31 mouse cellular contexts compared by ENCODE assay signal in genomic region chr10:81309571-81309970, GRCm38 (mm10). TPM values are rescaled to one million over a fixed set of nuclear protein-coding genes. Genes with fewer than 3 reads are reported as not detected.
A peak's percentile ranks its signal among the peaks of the same experiment; 100 is the strongest.
DNase-seq lines count a peak whose midpoint lies in the region; ATAC-seq and TF ChIP-seq lines count a peak whose summit lies in the region.
"Had no signal": no experiment of that assay in that cellular context is flagged by ENCODE, and none has a peak within 500 bp of the region (broad histone marks: within the 10 kb centered on the region; RNA-seq: fewer than 3 reads in every experiment).

No protein-coding gene starts in this region.

- TF ChIP-seq RAD21 in CH12.LX (IDR thresholded peaks at IDR 0.05; ENCODE audit: low read depth, low read length) = no peak

- TF ChIP-seq CTCF in CH12.LX (conservative IDR thresholded peaks at IDR 0.05 in 1 of 2, IDR thresholded peaks at IDR 0.05 in 1 of 2; ENCODE audit: low read depth in 2 of 2, low read length in 2 of 2) = no peak

- H3K4me1 ChIP-seq in CH12.LX (ENCODE audit: control insufficient read depth in 1 of 2, insufficient read depth in 2 of 2) = peaks cover 0 to 45% of the 10 kb centered on the region in 2 experiments; a peak in 2 of 4 replicates
- H3K4me1 ChIP-seq in forebrain, embryonic 11.5 days (replicated peaks; ENCODE audit: control insufficient read depth, insufficient read depth, low read length) = no peaks in the 10 kb centered on the region; the same call in 1 of the 2 replicates
- H3K4me1 ChIP-seq: embryonic facial prominence, embryonic 13.5 days; forebrain, embryonic 13.5 days; intestine, embryonic 15.5 days had no signal

- no peaks in the 10 kb centered on the region for H3K9me3 ChIP-seq in CH12.LX (replicated peaks; ENCODE audit: low read length)
- no peaks in the 10 kb centered on the region for H3K9me3 ChIP-seq in forebrain, embryonic 11.5 days (ENCODE audit: control insufficient read depth, low read length)
- H3K9me3 ChIP-seq: embryonic facial prominence, embryonic 10.5 days; embryonic facial prominence, embryonic 13.5 days; forebrain, embryonic 13.5 days; heart, embryonic 10.5 days; heart, embryonic 13.5 days; intestine, embryonic 15.5 days had no signal

- dilution Hi-C loops in CH12.LX (cut with MboI; ENCODE audit: extremely low pct_ligation_motif_present, extremely low pct_unique_long_range_greater_than_20kb, low sequenced_read_pairs) = no loop called here

- no peak for TF ChIP-seq POLR2A in CH12.LX (IDR thresholded peaks at IDR 0.05; ENCODE audit: low read depth, low read length)

- TF ChIP-seq EP300 in CH12.LX (IDR thresholded peaks at IDR 0.05; ENCODE audit: low read length) = no peak

- peak; percentile 92 for ATAC-seq in inflammation-experienced regulatory T-cells, adult 6 months
- no peak for ATAC-seq in forebrain, embryonic 11.5 days (replicated peaks; ENCODE audit: low FRiP score)
- ATAC-seq: forebrain, embryonic 13.5 days; forebrain, embryonic 16.5 days; hindbrain, postnatal 0 days; intestine, embryonic 15.5 days had no signal

- peaks cover 87 to 96% of the 10 kb centered on the region in 2 experiments for H3K36me3 ChIP-seq in CH12.LX (replicated peaks in 1 of 2; ENCODE audit: control insufficient read depth in 1 of 2, insufficient read depth in 1 of 2, low read length in 1 of 2)
- H3K36me3 ChIP-seq in forebrain, embryonic 11.5 days (ENCODE audit: control insufficient read depth, insufficient read depth, low read length) = peaks cover 23% of the 10 kb centered on the region

- 94% methylated on average over 5 of the region's 5 CpGs for WGBS in forebrain, embryonic 11.5 days

- in situ Hi-C loops in CH12.LX (cut with MboI; ENCODE audit: low pct_ligation_motif_present, low pct_unique_long_range_greater_than_20kb, low sequenced_read_pairs) = no loop called here

- no peak overlapping the region for H3K9ac ChIP-seq in CH12.LX (ENCODE audit: insufficient read depth, low read depth)
- no peak overlapping the region for H3K9ac ChIP-seq in forebrain, embryonic 11.5 days (ENCODE audit: low read length)
- H3K9ac ChIP-seq: embryonic facial prominence, embryonic 13.5 days; forebrain, embryonic 13.5 days; heart, embryonic 13.5 days; hindbrain, embryonic 14.5 days; intestine, embryonic 15.5 days had no signal

- no peaks in the 10 kb centered on the region for H3K79me2 ChIP-seq in CH12.LX (replicated peaks; ENCODE audit: control insufficient read depth, extremely low read depth, insufficient read depth, poor library complexity, severe bottlenecking)

- H3K4me2 ChIP-seq in CH12.LX (ENCODE audit: insufficient read depth, low read depth, poor library complexity, severe bottlenecking) = no peak overlapping the region
- no peak overlapping the region for H3K4me2 ChIP-seq in forebrain, embryonic 11.5 days (ENCODE audit: low read depth, low read length, severe bottlenecking)
- H3K4me2 ChIP-seq: embryonic facial prominence, embryonic 13.5 days; forebrain, embryonic 13.5 days; heart, embryonic 13.5 days; hindbrain, embryonic 14.5 days; intestine, embryonic 15.5 days had no signal

- H3K27ac ChIP-seq in CH12.LX (ENCODE audit: insufficient read depth, low read depth) = no peak overlapping the region
- H3K27ac ChIP-seq in forebrain, embryonic 11.5 days (ENCODE audit: low read depth, low read length) = no peak overlapping the region
- H3K27ac ChIP-seq: embryonic facial prominence, embryonic 10.5 days; embryonic facial prominence, embryonic 13.5 days; forebrain, embryonic 13.5 days; heart, adult 2 months; heart, embryonic 10.5 days; heart, embryonic 13.5 days; hindbrain, embryonic 14.5 days; hindbrain, postnatal 0 days; intestine, embryonic 15.5 days had no signal

- H3K4me3 ChIP-seq in CH12.LX (replicated peaks in 1 of 3; ENCODE audit: low read depth in 2 of 3, low read length in 2 of 3, poor library complexity in 1 of 3) = no peak overlapping the region
- H3K4me3 ChIP-seq in forebrain, embryonic 11.5 days (ENCODE audit: low read depth, low read length) = no peak overlapping the region
- H3K4me3 ChIP-seq: embryonic facial prominence, embryonic 10.5 days; embryonic facial prominence, embryonic 13.5 days; erythroblast, embryonic 14.5 days; forebrain, embryonic 13.5 days; heart, adult 2 months; heart, embryonic 10.5 days; heart, embryonic 13.5 days; intestine, embryonic 15.5 days had no signal

- peak; percentile 73 for DNase-seq in CD4-positive, CD25-positive, alpha-beta regulatory T cell, adult 2 months (ENCODE audit: low read depth, low spot score)
- peak; percentile 72 for DNase-seq in CH12.LX (ENCODE audit: extremely low read depth)
- DNase-seq in forebrain, embryonic 11.5 days (ENCODE audit: low spot score) = no peak
- DNase-seq in lung, postnatal 4 days = no peak
- DNase-seq in kidney, adult 9 months = no peak
- DNase-seq: adrenal gland, postnatal 10 days; adrenal gland, postnatal 36 days; cerebellum, adult 18-20 months; cerebellum, adult 9-11 months; cerebellum, postnatal 25 days; embryo, embryonic 11 days; gastrocnemius, postnatal 10 days; gastrocnemius, postnatal 36 days; heart, adult 2 months; heart, postnatal 14 days; heart, postnatal 4 days had no signal

- no peaks in the 10 kb centered on the region for H3K27me3 ChIP-seq in CH12.LX (replicated peaks)
- no peaks in the 10 kb centered on the region for H3K27me3 ChIP-seq in forebrain, embryonic 11.5 days (ENCODE audit: control insufficient read depth, insufficient read depth, low read length)
- H3K27me3 ChIP-seq: embryonic facial prominence, embryonic 13.5 days; forebrain, embryonic 13.5 days; heart, embryonic 13.5 days; intestine, embryonic 15.5 days had no signal

TF ChIP-seq in CH12.LX, 34 proteins besides CTCF, POLR2A, EP300 and RAD21:
- TF ChIP-seq TCF12 (IDR thresholded peaks at IDR 0.05; ENCODE audit: low read depth, low read length) (no peak), MAZ (IDR thresholded peaks at IDR 0.05; ENCODE audit: low read depth, low read length) (no peak), POLR2AphosphoS2 (IDR thresholded peaks at IDR 0.05; ENCODE audit: low read depth, low read length) (no peak), ZNF384 (IDR thresholded peaks at IDR 0.05; ENCODE audit: low read depth, low read length) (no peak), ZKSCAN1 (IDR thresholded peaks at IDR 0.05; ENCODE audit: borderline replicate concordance, low read depth, low read length) (no peak), MEF2A (IDR thresholded peaks at IDR 0.05; ENCODE audit: borderline replicate concordance, low read depth, low read length) (no peak), TBP (conservative IDR thresholded peaks at IDR 0.05; ENCODE audit: low read depth, low read length) (no peak), RCOR1 (conservative IDR thresholded peaks at IDR 0.05; ENCODE audit: low read depth, low read length) (no peak), GABPA (IDR thresholded peaks at IDR 0.05; ENCODE audit: insufficient replicate concordance, low read depth, low read length) (no peak), IRF4 (IDR thresholded peaks at IDR 0.05; ENCODE audit: low read depth, low read length) (no peak), SIN3A (IDR thresholded peaks at IDR 0.05; ENCODE audit: low read length) (no peak), MXI1 (IDR thresholded peaks at IDR 0.05; ENCODE audit: low read depth, low read length) (no peak)

RNA-seq across cellular contexts. Expression of gene Cactin, which starts 11.3 kb away (rescaled TPM):
- total RNA-seq in CH12.LX (2012; rRNA removed) = 34.6 and 39.7 TPM in 2 replicates
- 19.9 and 21.4 TPM in 2 replicates for total RNA-seq in CH12.LX (2014; rRNA removed)
- polyA plus RNA-seq in CH12.LX (2012; ENCODE audit: insufficient read length, low read depth) = 39.3 and 39.5 TPM in 2 replicates
- 1 to 10 TPM; 2.9 to 6.5 (median 4.1) TPM for polyA plus RNA-seq in inflammation-experienced regulatory T-cells, adult 6 months (2017; shearing (Covaris generic))
- 51.2 and 53.2 TPM in 2 replicates for polyA plus RNA-seq in forebrain, embryonic 11.5 days (2014; fragmentation: Nextera tagmentation; extraction: Ambion mirVana)

RNA-seq across cellular contexts. Expression of gene Pip5k1c, which starts 16.8 kb away (rescaled TPM):
- 12.6 and 17.9 TPM in 2 replicates for total RNA-seq in CH12.LX (2012; rRNA removed)
- total RNA-seq in CH12.LX (2014; rRNA removed) = 11.4 and 11.7 TPM in 2 replicates
- polyA plus RNA-seq in CH12.LX (2012; ENCODE audit: insufficient read length, low read depth) = 46.7 and 51.4 TPM in 2 replicates
- 10 to 100 TPM; 10.7 to 15.9 (median 14.4) TPM for polyA plus RNA-seq in inflammation-experienced regulatory T-cells, adult 6 months (2017; shearing (Covaris generic))
- polyA plus RNA-seq in forebrain, embryonic 11.5 days (2014; fragmentation: Nextera tagmentation; extraction: Ambion mirVana) = 74.1 and 74.9 TPM in 2 replicates

RNA-seq across cellular contexts. Expression of gene Tjp3, which starts 18.2 kb away (rescaled TPM):
- total RNA-seq in CH12.LX (2012; rRNA removed) (4.8 and 7.2 TPM in 2 replicates), CH12.LX (2014; rRNA removed) (0.42 TPM in 1 of 2 replicates, not detected in the other)
- polyA plus RNA-seq in CH12.LX (2012; ENCODE audit: insufficient read length, low read depth) = 0.76 and 0.97 TPM in 2 replicates
- 1 to 10 TPM; 1.7 to 3.2 (median 1.9) TPM for polyA plus RNA-seq in inflammation-experienced regulatory T-cells, adult 6 months (2017; shearing (Covaris generic))
- polyA plus RNA-seq in forebrain, embryonic 11.5 days (2014; fragmentation: Nextera tagmentation; extraction: Ambion mirVana) = 10.1 and 11.9 TPM in 2 replicates
- total RNA-seq: gastrocnemius, adult 18-20 months; gastrocnemius, postnatal 36 days; heart, adult 2 months had no signal
- polyA plus RNA-seq: C2C12 had no signal

RNA-seq across cellular contexts. Expression of gene Tbxa2r, which starts 19.0 kb away (rescaled TPM):
- total RNA-seq in CH12.LX (2012; rRNA removed) = 0.13 and 0.21 TPM in 2 replicates
- 0.12 TPM in 1 of 2 replicates, not detected in the other for total RNA-seq in CH12.LX (2014; rRNA removed)
- polyA plus RNA-seq in CH12.LX (2012; ENCODE audit: insufficient read length, low read depth) = 0.23 and 0.30 TPM in 2 replicates
- polyA plus RNA-seq in inflammation-experienced regulatory T-cells, adult 6 months (2017; shearing (Covaris generic)) = 10 to 100 TPM in 2 of 3 experiments, 1 to 10 TPM in 1; 10.0 to 21.7 (median 17.0) TPM
- polyA plus RNA-seq in forebrain, embryonic 11.5 days (2014; fragmentation: Nextera tagmentation; extraction: Ambion mirVana) = 1.9 and 2.6 TPM in 2 replicates
- total RNA-seq: granulocyte monocyte progenitor cell, adult 5-6 weeks had no signal

RNA-seq across cellular contexts. Expression of gene Gipc3, which starts 33.5 kb away (rescaled TPM):
- total RNA-seq in CH12.LX (2012; rRNA removed) (0.04 and 0.08 TPM in 2 replicates), CH12.LX (2014; rRNA removed) (not detected in 2 replicates)
- polyA plus RNA-seq in CH12.LX (2012; ENCODE audit: insufficient read length, low read depth) = 0.09 TPM in 1 of 2 replicates, not detected in the other
- polyA plus RNA-seq in inflammation-experienced regulatory T-cells, adult 6 months (2017; shearing (Covaris generic)) = under 1 TPM in 1 of 3 experiments, not detected in 2; 0.12 TPM
- 0.07 TPM in 1 of 2 replicates, not detected in the other for polyA plus RNA-seq in forebrain, embryonic 11.5 days (2014; fragmentation: Nextera tagmentation; extraction: Ambion mirVana)
- total RNA-seq: granulocyte monocyte progenitor cell, adult 5-6 weeks had no signal
- polyA plus RNA-seq: embryonic facial prominence, embryonic 10.5 days; forebrain, embryonic 13.5 days; forebrain, embryonic 16.5 days; heart, embryonic 10.5 days; heart, embryonic 13.5 days; hindbrain, embryonic 11.5 days; hindbrain, embryonic 14.5 days; hindbrain, postnatal 0 days; intestine, embryonic 15.5 days had no signal

Comparison
In these comparisons a context has a peak if more than half of its experiments do, and no peak if none do; other contexts are left out.
1. DNase-seq: peak in CD4-positive, CD25-positive, alpha-beta regulatory T cell, adult 2 months (single experiment) and CH12.LX (single experiment); none in forebrain, embryonic 11.5 days (single experiment), lung, postnatal 4 days (0 of 2) and kidney, adult 9 months (single experiment).